Mouse (Mus musculus) B cell, adult 2 months (primary cell): ENCODE data around the gene D430041D05Rik.

Experiments
- DNase-seq, 2 experiments: peaks; one replicate each; pipeline ENCODE4 v3.0.0; 2022

The D430041D05Rik gene

GRCm38 (mm10) chr2:104407913-104408312 is 2.9 kb downstream of the D430041D05Rik start:
- DNase-seq, result no peak

- DNase-seq, result no peak
These were observed 6.8 kb downstream of the D430041D05Rik start for GRCm38 (mm10) chr2:104404036-104404435.

GRCm38 (mm10) chr2:104398651-104399290 is 12.0 kb downstream of the D430041D05Rik start:
- no peak for DNase-seq

- DNase-seq, result no peak
These were observed 14.9 kb downstream of the D430041D05Rik start for GRCm38 (mm10) chr2:104395961-104396360.

GRCm38 (mm10) chr2:104394769-104395168 is 16.0 kb downstream of the D430041D05Rik start:
- DNase-seq, result no peak

- no peak for DNase-seq
These were observed 18.0 kb downstream of the D430041D05Rik start for GRCm38 (mm10) chr2:104392700-104393312.

GRCm38 (mm10) chr2:104389231-104389630 is 21.6 kb downstream of the D430041D05Rik start:
- DNase-seq, result no peak

GRCm38 (mm10) chr2:104385941-104386340 is 24.9 kb downstream of the D430041D05Rik start:
- no peak for DNase-seq

GRCm38 (mm10) chr2:104383589-104383988 is 27.2 kb downstream of the D430041D05Rik start:
- DNase-seq, result no peak

- DNase-seq, result no peak
These were observed 28.0 kb downstream of the D430041D05Rik start for GRCm38 (mm10) chr2:104382813-104383212.

- DNase-seq, result no peak
These were observed 31.5 kb downstream of the D430041D05Rik start for GRCm38 (mm10) chr2:104379304-104379703.

- no peak for DNase-seq
These were observed 32.0 kb downstream of the D430041D05Rik start for GRCm38 (mm10) chr2:104378791-104379190.

- DNase-seq, result no peak
These were observed 32.8 kb downstream of the D430041D05Rik start for GRCm38 (mm10) chr2:104377990-104378389.

- DNase-seq, result no peak
These were observed 38.7 kb downstream of the D430041D05Rik start for GRCm38 (mm10) chr2:104372156-104372555.

GRCm38 (mm10) chr2:104371606-104372130 is 39.1 kb downstream of the D430041D05Rik start:
- no peak for DNase-seq

GRCm38 (mm10) chr2:104367836-104368298 is 42.9 kb downstream of the D430041D05Rik start:
- no peak for DNase-seq

- no peak for DNase-seq
These were observed 43.5 kb downstream of the D430041D05Rik start for GRCm38 (mm10) chr2:104367291-104367690.

- no peak for DNase-seq
These were observed 51.5 kb downstream of the D430041D05Rik start for GRCm38 (mm10) chr2:104359305-104359704.

GRCm38 (mm10) chr2:104358881-104359280 is 51.9 kb downstream of the D430041D05Rik start:
- DNase-seq, result no peak

GRCm38 (mm10) chr2:104356531-104356930 is 54.3 kb downstream of the D430041D05Rik start:
- DNase-seq, result no peak

GRCm38 (mm10) chr2:104354117-104354516 is 56.7 kb downstream of the D430041D05Rik start:
- DNase-seq, result no peak

- DNase-seq, result no peak
These were observed 58.7 kb downstream of the D430041D05Rik start for GRCm38 (mm10) chr2:104352204-104352493.

GRCm38 (mm10) chr2:104351415-104352203 is 59.2 kb downstream of the D430041D05Rik start:
- no peak for DNase-seq

GRCm38 (mm10) chr2:104337619-104338018 is 73.2 kb downstream of the D430041D05Rik start:
- DNase-seq, result no peak
